Comparison of ENCODE assay signal across 30 mouse cellular contexts in the genomic region with DNA sequence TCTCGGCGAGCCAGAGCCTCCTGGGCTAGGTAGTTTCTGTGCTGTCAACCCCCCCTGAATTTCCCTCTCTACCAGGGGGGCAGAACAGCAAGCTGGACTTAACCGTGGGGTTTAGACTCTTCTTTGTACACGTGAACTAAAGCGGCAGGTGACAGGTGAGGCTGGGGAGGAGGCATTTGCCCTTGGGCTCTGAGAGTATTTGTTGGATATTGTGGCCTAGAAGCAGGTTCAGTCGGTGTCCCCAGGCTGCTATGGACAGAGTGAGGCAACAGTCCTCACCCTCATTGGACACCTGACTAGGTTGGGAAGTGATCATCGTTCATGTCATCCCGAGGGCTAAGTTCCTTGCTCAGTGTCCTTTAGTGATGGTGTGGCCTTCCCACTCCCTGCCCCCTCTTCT. TPM values are rescaled to one million over a fixed set of nuclear protein-coding genes. Genes with fewer than 3 reads are reported as not detected.
"Had no signal": no experiment of that assay in that cellular context is flagged by ENCODE, and none has a peak within 500 bp of the region (broad histone marks: within the 10 kb centered on the region; RNA-seq: fewer than 3 reads in every experiment).

No protein-coding gene starts in this region.

- H3K9ac ChIP-seq: limb, embryonic 13.5 days; lung, embryonic 15.5 days; midbrain, embryonic 12.5 days; midbrain, embryonic 15.5 days; neural tube, embryonic 12.5 days; neural tube, embryonic 15.5 days had no signal

- ATAC-seq: intestine, embryonic 16.5 days; midbrain, embryonic 15.5 days had no signal

- H3K9me3 ChIP-seq: limb, embryonic 10.5 days; limb, embryonic 13.5 days; lung, embryonic 15.5 days; megakaryocyte, embryonic 14.5 days; midbrain, embryonic 12.5 days; midbrain, embryonic 15.5 days; neural tube, embryonic 12.5 days; neural tube, embryonic 15.5 days had no signal

- DNase-seq: kidney, adult 18-20 months; kidney, adult 9 months; kidney, postnatal 14 days; kidney, postnatal 4 days; layer of hippocampus, adult 9-11 months; layer of hippocampus, postnatal 36 days; lung, adult 18-20 months; lung, postnatal 10 days; lung, postnatal 36 days; right cerebral cortex, adult 18-20 months; right cerebral cortex, postnatal 14 days; right cerebral cortex, postnatal 4 days; thymus, adult 2 months; thymus, postnatal 14 days; thymus, postnatal 4 days had no signal

- H3K4me1 ChIP-seq: lung, embryonic 15.5 days had no signal

- H3K27me3 ChIP-seq: limb, embryonic 13.5 days; lung, embryonic 15.5 days; midbrain, embryonic 15.5 days; neural tube, embryonic 12.5 days; neural tube, embryonic 15.5 days had no signal

- H3K36me3 ChIP-seq: lung, embryonic 15.5 days; midbrain, embryonic 12.5 days; midbrain, embryonic 15.5 days; neural tube, embryonic 12.5 days; neural tube, embryonic 15.5 days had no signal

- H3K27ac ChIP-seq: limb, embryonic 10.5 days; limb, embryonic 13.5 days; lung, embryonic 15.5 days; midbrain, embryonic 12.5 days; midbrain, embryonic 15.5 days; neural tube, embryonic 12.5 days; neural tube, embryonic 15.5 days; stomach, postnatal 0 days had no signal

- H3K4me3 ChIP-seq: limb, embryonic 10.5 days; limb, embryonic 13.5 days; lung, embryonic 15.5 days; megakaryocyte, embryonic 14.5 days; midbrain, embryonic 12.5 days; midbrain, embryonic 15.5 days; neural tube, embryonic 12.5 days; neural tube, embryonic 15.5 days had no signal

- H3K4me2 ChIP-seq: limb, embryonic 13.5 days; lung, embryonic 15.5 days; midbrain, embryonic 12.5 days; midbrain, embryonic 15.5 days; neural tube, embryonic 12.5 days; neural tube, embryonic 15.5 days had no signal

RNA-seq across cellular contexts. Expression of a gene that starts 46.8 kb away (rescaled TPM):
- total RNA-seq: layer of hippocampus, adult 18-20 months; layer of hippocampus, postnatal 36 days; left cerebral cortex, adult 8-10 months; left cerebral cortex, postnatal 14 days; liver, adult 2 months had no signal
- polyA plus RNA-seq: kidney, embryonic 16.5 days; limb, embryonic 10.5 days; lung, embryonic 15.5 days; neural tube, embryonic 12.5 days; neural tube, embryonic 15.5 days; stomach, postnatal 0 days; thymus, adult 2 months had no signal
